Mouse (Mus musculus): Measurements from ENCODE around the gene Suclg1. TPM values are rescaled to one million over a fixed set of nuclear protein-coding genes. Genes with fewer than 3 reads are reported as not detected.

The Suclg1 gene
- polyA plus RNA-seq, 1 experiment from 2014 or later: 235 TPM

GRCm38 (mm10) chr6:73211602-73212001 lies 36.6 kb upstream of the Suclg1 start:
- H3K27ac ChIP-seq (ENCODE audit: low read depth): no peak overlapping the region
- no peak overlapping the region for H3K4me2 ChIP-seq (ENCODE audit: low read depth, low read length)
- no peaks in the 10 kb centered on the region for H3K27me3 ChIP-seq (ENCODE audit: insufficient read depth, low read length)
- H3K9ac ChIP-seq (replicated peaks): no peak overlapping the region
- H3K9me3 ChIP-seq (ENCODE audit: low read length): no peaks in the 10 kb centered on the region
- H3K36me3 ChIP-seq (replicated peaks; ENCODE audit: insufficient read depth, low read length): no peaks in the 10 kb centered on the region
- 0 out of 2 replicates have a peak, but pooled peaks cover 3% of the 10 kb centered on the region for H3K4me1 ChIP-seq (ENCODE audit: insufficient read depth)
- no peak for DNase-seq
- TF ChIP-seq CTCF (IDR thresholded peaks at IDR 0.05; ENCODE audit: low read depth) (no peak), EP300 (IDR thresholded peaks at IDR 0.05; ENCODE audit: low read depth) (no peak)
- H3K4me3 ChIP-seq (ENCODE audit: low read depth, low read length): no peak overlapping the region
- ATAC-seq: no peak

GRCm38 (mm10) chr6:73221189-73221957 lies 26.8 kb upstream of the Suclg1 start, which contains the start of gene Dnah6:
Gene Dnah6 (minus strand): TSS chr6:73221651.
- ATAC-seq (peak; percentile 91), DNase-seq (peak; percentile 80)
- peak within 1 kb of the TSS; percentile 70 for H3K27ac ChIP-seq (ENCODE audit: low read depth)
- no peaks in the 10 kb centered on the region for H3K9me3 ChIP-seq (ENCODE audit: low read length)
- H3K4me2 ChIP-seq (ENCODE audit: low read depth, low read length): peak within 1 kb of the TSS; percentile 72
- H3K4me1 ChIP-seq (ENCODE audit: insufficient read depth): no peaks in the 10 kb centered on the region
- H3K27me3 ChIP-seq (ENCODE audit: insufficient read depth, low read length): no peaks in the 10 kb centered on the region
- H3K4me3 ChIP-seq (ENCODE audit: low read depth, low read length): peak within 1 kb of the TSS; percentile 37
- WGBS (ENCODE audit: insufficient replicate concordance): 33% methylated on average over 25 of the region's 25 CpGs
- no peaks in the 10 kb centered on the region for H3K36me3 ChIP-seq (replicated peaks; ENCODE audit: insufficient read depth, low read length)
- H3K9ac ChIP-seq (replicated peaks): peak within 1 kb of the TSS; percentile 46
- TF ChIP-seq EP300 (IDR thresholded peaks at IDR 0.05; ENCODE audit: low read depth) (no peak), CTCF (IDR thresholded peaks at IDR 0.05; ENCODE audit: low read depth) (no peak)

GRCm38 (mm10) chr6:73221958-73222735 lies 26.0 kb upstream of the Suclg1 start:
- no peaks in the 10 kb centered on the region for H3K9me3 ChIP-seq (ENCODE audit: low read length)
- no peaks in the 10 kb centered on the region for H3K4me1 ChIP-seq (ENCODE audit: insufficient read depth)
- peak overlapping the region; percentile 72 for H3K4me2 ChIP-seq (ENCODE audit: low read depth, low read length)
- peak overlapping the region; percentile 70 for H3K27ac ChIP-seq (ENCODE audit: low read depth)
- no peaks in the 10 kb centered on the region for H3K36me3 ChIP-seq (replicated peaks; ENCODE audit: insufficient read depth, low read length)
- peak overlapping the region; percentile 46 for H3K9ac ChIP-seq (replicated peaks)
- TF ChIP-seq EP300 (IDR thresholded peaks at IDR 0.05; ENCODE audit: low read depth) (no peak), CTCF (IDR thresholded peaks at IDR 0.05; ENCODE audit: low read depth) (no peak)
- ATAC-seq (peak; percentile 60), DNase-seq (no peak)
- 37% methylated on average over 23 of the region's 23 CpGs for WGBS (ENCODE audit: insufficient replicate concordance)
- H3K27me3 ChIP-seq (ENCODE audit: insufficient read depth, low read length): no peaks in the 10 kb centered on the region
- peak overlapping the region; percentile 37 for H3K4me3 ChIP-seq (ENCODE audit: low read depth, low read length)

GRCm38 (mm10) chr6:73222841-73223526 lies 25.2 kb upstream of the Suclg1 start:
- Histone ChIP-seq H3K9ac (replicated peaks) (no peak overlapping the region), H3K27ac (ENCODE audit: low read depth) (peak overlapping the region; percentile 61), H3K9me3 (ENCODE audit: low read length) (no peaks in the 10 kb centered on the region), H3K36me3 (replicated peaks; ENCODE audit: insufficient read depth, low read length) (no peaks in the 10 kb centered on the region), H3K4me3 (ENCODE audit: low read depth, low read length) (no peak overlapping the region), H3K4me2 (ENCODE audit: low read depth, low read length) (peak overlapping the region; percentile 45), H3K27me3 (ENCODE audit: insufficient read depth, low read length) (no peaks in the 10 kb centered on the region), H3K4me1 (ENCODE audit: insufficient read depth) (no peaks in the 10 kb centered on the region)
- DNase-seq: peak; percentile 87
- WGBS (ENCODE audit: insufficient replicate concordance): 34% methylated on average over 9 of the region's 10 CpGs
- ATAC-seq: peak; percentile 79
- TF ChIP-seq EP300 (IDR thresholded peaks at IDR 0.05; ENCODE audit: low read depth) (no peak), CTCF (IDR thresholded peaks at IDR 0.05; ENCODE audit: low read depth) (no peak)

- H3K9ac ChIP-seq (replicated peaks): no peak overlapping the region
- no peak overlapping the region for H3K4me2 ChIP-seq (ENCODE audit: low read depth, low read length)
- H3K4me3 ChIP-seq (ENCODE audit: low read depth, low read length): no peak overlapping the region
- no peaks in the 10 kb centered on the region for H3K27me3 ChIP-seq (ENCODE audit: insufficient read depth, low read length)
- TF ChIP-seq EP300 (IDR thresholded peaks at IDR 0.05; ENCODE audit: low read depth) (no peak), CTCF (IDR thresholded peaks at IDR 0.05; ENCODE audit: low read depth) (peak; percentile 61)
- H3K9me3 ChIP-seq (ENCODE audit: low read length): no peaks in the 10 kb centered on the region
- no peak for ATAC-seq
- H3K36me3 ChIP-seq (replicated peaks; ENCODE audit: insufficient read depth, low read length): no peaks in the 10 kb centered on the region
- DNase-seq: peak; percentile 34
- no peaks in the 10 kb centered on the region; the same call in 1 of the 2 replicates for H3K4me1 ChIP-seq (ENCODE audit: insufficient read depth)
- 27% methylated on average over 10 of the region's 10 CpGs for WGBS (ENCODE audit: insufficient replicate concordance)
- no peak overlapping the region for H3K27ac ChIP-seq (ENCODE audit: low read depth)
These were observed 20.6 kb upstream of the Suclg1 start for GRCm38 (mm10) chr6:73227376-73228158.
